Mouse (Mus musculus): Measurements from ENCODE around the gene Myocd. TPM values are rescaled to one million over a fixed set of nuclear protein-coding genes. Genes with fewer than 3 reads are reported as not detected.

The Myocd gene
- polyA plus RNA-seq, 1 experiment = 3.9 TPM

- no peak for TF ChIP-seq POLR2A (IDR thresholded peaks at IDR 0.05; ENCODE audit: low read depth, low read length)
- Histone ChIP-seq H3K36me3 (ENCODE audit: control insufficient read depth, insufficient read depth, low read length) (no peaks in the 10 kb centered on the region), H3K4me3 (ENCODE audit: low read depth, low read length) (no peak overlapping the region), H3K4me1 (ENCODE audit: control insufficient read depth, insufficient read depth, insufficient read length, low read length) (no peaks in the 10 kb centered on the region), H3K27me3 (ENCODE audit: control insufficient read depth, insufficient read depth, low read length) (no peaks in the 10 kb centered on the region), H3K27ac (ENCODE audit: insufficient read depth, low read depth, low read length) (no peak overlapping the region)
- WGBS = 83% methylated on average over 5 of the region's 5 CpGs
Measured at GRCm38 (mm10) chr11:65153006-65153405, 116.8 kb downstream of the Myocd start.

DNA sequence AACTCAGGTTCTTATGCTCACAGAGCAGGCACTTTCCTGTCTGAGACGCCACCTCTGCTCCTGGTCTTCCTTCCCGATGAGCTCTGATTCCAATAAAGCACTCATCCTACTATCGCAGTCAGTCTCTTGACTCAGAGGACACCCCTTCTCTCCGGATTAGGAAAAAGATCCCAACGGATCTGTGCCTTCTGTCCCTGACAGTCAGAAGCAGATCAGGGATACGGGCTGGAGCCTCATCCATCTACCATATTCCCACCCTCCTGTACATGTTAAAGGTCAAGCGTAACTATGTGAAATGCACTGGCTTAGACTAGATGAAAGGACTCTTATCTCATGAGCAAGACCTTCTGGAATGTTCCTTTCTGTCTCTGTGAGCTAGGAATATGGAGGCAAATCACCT, 121.3 kb downstream of the Myocd start:
- H3K27ac ChIP-seq (ENCODE audit: insufficient read depth, low read depth, low read length) = no peak overlapping the region
- WGBS = 78% methylated on average over 7 of the region's 7 CpGs

GRCm38 (mm10) chr11:65142838-65143417, 126.9 kb downstream of the Myocd start:
- TF ChIP-seq CTCF (IDR thresholded peaks at IDR 0.05; ENCODE audit: extremely low read depth, insufficient read length, insufficient replicate concordance, low read depth, low read length) = no peak
- no peak for TF ChIP-seq POLR2A (IDR thresholded peaks at IDR 0.05; ENCODE audit: low read depth, low read length)
- H3K4me1 ChIP-seq (ENCODE audit: control insufficient read depth, insufficient read depth, insufficient read length, low read length) = no peaks in the 10 kb centered on the region
- H3K4me3 ChIP-seq (ENCODE audit: low read depth, low read length) = no peak overlapping the region
- 57% methylated on average over 4 of the region's 4 CpGs for WGBS
- H3K27ac ChIP-seq (ENCODE audit: insufficient read depth, low read depth, low read length) = no peak overlapping the region
- H3K36me3 ChIP-seq (ENCODE audit: control insufficient read depth, insufficient read depth, low read length) = no peaks in the 10 kb centered on the region
- H3K27me3 ChIP-seq (ENCODE audit: control insufficient read depth, insufficient read depth, low read length) = no peaks in the 10 kb centered on the region

More for the DNA sequence above, 121.3 kb downstream of the Myocd start:
- Histone ChIP-seq H3K36me3 (ENCODE audit: control insufficient read depth, insufficient read depth, low read length) (no peaks in the 10 kb centered on the region), H3K4me1 (ENCODE audit: control insufficient read depth, insufficient read depth, insufficient read length, low read length) (no peaks in the 10 kb centered on the region), H3K27me3 (ENCODE audit: control insufficient read depth, insufficient read depth, low read length) (no peaks in the 10 kb centered on the region), H3K4me3 (ENCODE audit: low read depth, low read length) (no peak overlapping the region)
- TF ChIP-seq POLR2A (IDR thresholded peaks at IDR 0.05; ENCODE audit: low read depth, low read length) (no peak), CTCF (IDR thresholded peaks at IDR 0.05; ENCODE audit: extremely low read depth, insufficient read length, insufficient replicate concordance, low read depth, low read length) (no peak)

GRCm38 (mm10) chr11:65139030-65139429, 130.8 kb downstream of the Myocd start:
- Histone ChIP-seq H3K27me3 (ENCODE audit: control insufficient read depth, insufficient read depth, low read length) (no peaks in the 10 kb centered on the region), H3K36me3 (ENCODE audit: control insufficient read depth, insufficient read depth, low read length) (no peaks in the 10 kb centered on the region), H3K27ac (ENCODE audit: insufficient read depth, low read depth, low read length) (no peak overlapping the region), H3K4me1 (ENCODE audit: control insufficient read depth, insufficient read depth, insufficient read length, low read length) (no peaks in the 10 kb centered on the region), H3K4me3 (ENCODE audit: low read depth, low read length) (no peak overlapping the region)
- no peak for TF ChIP-seq POLR2A (IDR thresholded peaks at IDR 0.05; ENCODE audit: low read depth, low read length)
- TF ChIP-seq CTCF (IDR thresholded peaks at IDR 0.05; ENCODE audit: extremely low read depth, insufficient read length, insufficient replicate concordance, low read depth, low read length) = no peak
- WGBS = 84% methylated on average over 3 of the region's 3 CpGs

DNA sequence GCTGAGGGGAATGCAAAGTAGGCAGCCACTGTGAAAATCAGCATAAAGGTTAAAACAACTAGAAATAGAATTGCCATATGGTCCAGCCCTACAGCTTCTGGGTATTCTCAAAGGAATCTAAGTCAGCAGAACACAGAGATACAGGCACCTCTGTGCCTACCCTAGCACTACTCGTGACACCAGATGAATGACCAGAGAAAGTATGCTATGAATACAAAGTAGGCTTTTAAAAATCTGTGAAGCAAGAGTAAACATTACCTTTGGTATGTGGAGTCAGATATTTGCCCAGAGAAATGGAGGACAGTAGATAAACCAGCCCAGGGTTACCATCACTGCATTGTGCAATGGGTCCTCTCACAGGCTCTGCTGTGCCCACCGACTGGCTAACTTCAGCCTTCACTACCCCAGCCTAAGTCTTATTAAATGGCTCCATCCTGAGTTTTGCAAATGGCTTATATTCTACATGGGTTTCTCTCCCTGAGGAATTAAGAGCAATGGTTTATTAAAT, 132.6 kb downstream of the Myocd start:
- Histone ChIP-seq H3K27ac (ENCODE audit: insufficient read depth, low read depth, low read length) (no peak overlapping the region), H3K27me3 (ENCODE audit: control insufficient read depth, insufficient read depth, low read length) (no peaks in the 10 kb centered on the region), H3K4me1 (ENCODE audit: control insufficient read depth, insufficient read depth, insufficient read length, low read length) (no peaks in the 10 kb centered on the region), H3K36me3 (ENCODE audit: control insufficient read depth, insufficient read depth, low read length) (no peaks in the 10 kb centered on the region), H3K4me3 (ENCODE audit: low read depth, low read length) (no peak overlapping the region)
- 56% methylated on average over 2 of the region's 2 CpGs for WGBS
- TF ChIP-seq CTCF (IDR thresholded peaks at IDR 0.05; ENCODE audit: extremely low read depth, insufficient read length, insufficient replicate concordance, low read depth, low read length) = no peak
- no peak for TF ChIP-seq POLR2A (IDR thresholded peaks at IDR 0.05; ENCODE audit: low read depth, low read length)

DNA sequence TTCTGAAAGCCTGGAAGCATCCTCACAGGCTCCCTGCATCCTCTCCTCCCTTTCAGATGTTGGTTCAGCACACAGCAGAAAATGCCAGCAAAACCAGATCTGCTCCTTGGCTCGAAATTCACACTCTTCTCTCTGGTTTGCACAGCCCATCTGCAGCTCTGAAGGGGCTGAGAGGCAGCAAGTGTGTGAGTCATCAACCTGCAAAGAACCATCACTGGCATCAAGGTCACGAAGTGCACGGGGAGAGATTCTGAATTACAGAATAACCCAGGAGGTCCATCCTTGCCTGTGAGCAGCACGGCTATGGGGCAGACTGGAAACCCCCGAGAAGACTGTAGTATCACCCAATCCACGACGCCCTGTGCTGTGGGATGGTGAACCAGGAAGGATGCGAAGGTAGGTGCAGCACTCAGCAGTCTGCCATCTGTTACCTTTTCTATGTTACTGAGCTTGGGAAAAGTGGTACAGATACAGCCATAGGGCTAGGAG, 134.5 kb downstream of the Myocd start:
- Histone ChIP-seq H3K36me3 (ENCODE audit: control insufficient read depth, insufficient read depth, low read length) (no peaks in the 10 kb centered on the region), H3K4me1 (ENCODE audit: control insufficient read depth, insufficient read depth, insufficient read length, low read length) (no peaks in the 10 kb centered on the region), H3K27ac (ENCODE audit: insufficient read depth, low read depth, low read length) (no peak overlapping the region), H3K4me3 (ENCODE audit: low read depth, low read length) (no peak overlapping the region), H3K27me3 (ENCODE audit: control insufficient read depth, insufficient read depth, low read length) (no peaks in the 10 kb centered on the region)
- no peak for TF ChIP-seq CTCF (IDR thresholded peaks at IDR 0.05; ENCODE audit: extremely low read depth, insufficient read length, insufficient replicate concordance, low read depth, low read length)
- TF ChIP-seq POLR2A (IDR thresholded peaks at IDR 0.05; ENCODE audit: low read depth, low read length) = no peak
- WGBS = 79% methylated on average over 8 of the region's 8 CpGs

DNA sequence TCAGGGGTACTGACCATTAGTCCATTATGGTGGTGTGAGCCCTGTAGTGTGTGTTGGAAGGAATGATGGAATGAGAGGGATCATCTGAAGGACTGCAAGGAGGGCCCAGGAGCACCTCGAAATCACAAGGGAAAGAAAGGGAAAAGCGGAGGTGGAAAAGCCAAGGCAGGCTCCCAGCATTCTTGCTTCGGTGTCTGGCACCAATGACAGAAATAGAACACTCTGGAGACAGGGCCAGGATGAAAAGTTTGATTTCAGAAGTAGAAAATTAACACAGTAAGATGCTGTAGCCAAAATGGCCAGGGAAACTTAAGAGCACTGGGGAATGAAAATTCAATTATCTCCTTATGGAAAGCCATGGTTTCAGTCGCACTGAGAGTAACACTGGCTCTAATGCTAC, 136.1 kb downstream of the Myocd start:
- WGBS = 88% methylated on average over 4 of the region's 4 CpGs

More for the DNA sequence above, 136.1 kb downstream of the Myocd start:
- no peaks in the 10 kb centered on the region for H3K4me1 ChIP-seq (ENCODE audit: control insufficient read depth, insufficient read depth, insufficient read length, low read length)
- H3K4me3 ChIP-seq (ENCODE audit: low read depth, low read length) = no peak overlapping the region
- H3K27me3 ChIP-seq (ENCODE audit: control insufficient read depth, insufficient read depth, low read length) = no peaks in the 10 kb centered on the region
- TF ChIP-seq POLR2A (IDR thresholded peaks at IDR 0.05; ENCODE audit: low read depth, low read length) = no peak
- TF ChIP-seq CTCF (IDR thresholded peaks at IDR 0.05; ENCODE audit: extremely low read depth, insufficient read length, insufficient replicate concordance, low read depth, low read length) = no peak
- H3K36me3 ChIP-seq (ENCODE audit: control insufficient read depth, insufficient read depth, low read length) = no peaks in the 10 kb centered on the region
- H3K27ac ChIP-seq (ENCODE audit: insufficient read depth, low read depth, low read length) = no peak overlapping the region
